In the genomic region with DNA sequence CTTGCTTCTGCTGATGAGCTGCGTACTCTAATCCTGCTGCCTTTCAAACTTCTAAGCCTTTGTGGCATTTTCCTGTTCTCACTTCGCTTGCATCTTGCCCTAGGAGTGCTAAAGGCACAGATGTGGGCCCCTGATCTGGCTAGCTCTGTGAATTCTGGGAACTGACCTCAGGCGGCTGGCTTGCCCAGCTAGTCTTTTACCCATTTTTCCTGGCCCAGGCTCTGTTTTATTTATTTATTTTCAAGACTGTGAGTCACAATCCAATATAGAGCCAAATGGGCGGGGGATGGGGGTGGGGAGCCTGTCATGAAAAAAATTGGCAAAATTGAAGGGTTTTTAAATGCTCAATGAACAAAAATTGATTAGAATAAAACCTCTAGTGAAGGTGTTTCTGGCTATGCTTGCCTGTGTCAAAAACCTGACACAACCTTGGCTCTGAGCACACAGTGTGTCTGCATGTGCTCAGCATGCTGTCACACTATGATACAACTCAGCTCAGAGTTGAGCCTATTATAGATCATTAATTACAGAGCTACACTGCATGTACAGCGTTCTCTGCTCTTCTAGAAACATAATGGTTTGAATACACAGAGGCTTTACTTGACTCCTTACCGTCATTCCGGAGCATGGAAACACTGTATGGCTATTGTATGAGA, we compare ENCODE assay signal across 20 mouse cellular contexts.
"Had no signal": no experiment of that assay in that cellular context is flagged by ENCODE, and none has a peak within 500 bp of the region (broad histone marks: within the 10 kb centered on the region; RNA-seq: fewer than 3 reads in every experiment).

No protein-coding gene starts in this region.

- H3K27me3 ChIP-seq: limb, embryonic 13.5 days; midbrain, embryonic 12.5 days; midbrain, embryonic 15.5 days; neural tube, embryonic 13.5 days; stomach, embryonic 15.5 days had no signal

- H3K27ac ChIP-seq: kidney, postnatal 0 days; limb, embryonic 10.5 days; limb, embryonic 13.5 days; liver, embryonic 14.5 days; macrophage; midbrain, embryonic 12.5 days; midbrain, embryonic 15.5 days; neural tube, embryonic 13.5 days; stomach, embryonic 15.5 days had no signal

- H3K9ac ChIP-seq: limb, embryonic 13.5 days; liver, embryonic 14.5 days; liver, postnatal 0 days; lung, embryonic 14.5 days; midbrain, embryonic 12.5 days; midbrain, embryonic 15.5 days; neural tube, embryonic 13.5 days; stomach, embryonic 15.5 days had no signal

- ATAC-seq: liver, postnatal 0 days; lung, postnatal 0 days; midbrain, embryonic 15.5 days had no signal

- H3K4me2 ChIP-seq: limb, embryonic 13.5 days; liver, embryonic 11.5 days; lung, embryonic 14.5 days; midbrain, embryonic 12.5 days; midbrain, embryonic 15.5 days; neural tube, embryonic 13.5 days; stomach, embryonic 15.5 days had no signal

- H3K4me1 ChIP-seq: limb, embryonic 13.5 days; midbrain, embryonic 12.5 days; midbrain, embryonic 15.5 days; neural tube, embryonic 13.5 days; stomach, embryonic 15.5 days had no signal

- H3K9me3 ChIP-seq: limb, embryonic 10.5 days; limb, embryonic 13.5 days; midbrain, embryonic 12.5 days; midbrain, embryonic 15.5 days; neural tube, embryonic 13.5 days; stomach, embryonic 15.5 days had no signal

- DNase-seq: kidney, adult 2 months; kidney, postnatal 4 days; liver, postnatal 0 days; lung, embryonic 14.5 days; retina, postnatal 1 day; right cerebral cortex, postnatal 25 days; spleen, adult 18-20 months; thymus, postnatal 36 days had no signal

- H3K4me3 ChIP-seq: limb, embryonic 10.5 days; limb, embryonic 13.5 days; midbrain, embryonic 12.5 days; midbrain, embryonic 15.5 days; myocyte; neural tube, embryonic 13.5 days; stomach, embryonic 15.5 days had no signal

- H3K36me3 ChIP-seq: limb, embryonic 10.5 days; limb, embryonic 13.5 days; midbrain, embryonic 12.5 days; midbrain, embryonic 15.5 days; neural tube, embryonic 13.5 days; stomach, embryonic 15.5 days had no signal
